Mouse (Mus musculus): ENCODE results near the gene Gm20683. TPM values are rescaled to one million over a fixed set of nuclear protein-coding genes. Genes with fewer than 3 reads are reported as not detected.

Gene Gm20683
- total and polyA plus RNA-seq, 2 experiments from 2014 or later = 1.5 TPM; not detected in 1

DNA sequence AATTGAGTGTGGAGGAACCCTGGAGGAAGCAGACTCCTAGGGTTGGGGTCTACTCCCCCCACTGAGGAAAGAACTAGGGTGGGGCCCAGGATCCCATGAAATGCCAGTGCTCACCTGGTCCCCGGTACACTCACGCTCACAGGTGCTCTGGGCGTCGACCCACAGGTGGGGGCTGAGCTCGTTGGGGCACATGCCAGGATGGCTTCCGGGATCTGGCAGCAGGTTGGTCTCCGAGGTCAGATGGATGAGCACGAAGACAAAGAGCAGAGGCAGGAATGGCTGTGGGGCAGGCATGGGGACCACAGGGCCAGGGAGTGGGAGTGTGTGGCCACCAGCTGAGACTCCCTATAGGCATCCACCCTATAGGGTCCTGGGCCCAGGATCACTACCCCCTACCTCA is 38.2 kb upstream of the Gm20683 start:
- Histone ChIP-seq H3K36me3 (replicated peaks; ENCODE audit: control insufficient read depth, insufficient read depth, low read length) (peaks cover 22% of the 10 kb centered on the region), H3K9ac (replicated peaks; ENCODE audit: low read depth, low read length) (no peak overlapping the region), H3K4me2 (ENCODE audit: low read depth, low read length) (no peak overlapping the region), H3K27ac (ENCODE audit: low read depth) (no peak overlapping the region), H3K4me1 (ENCODE audit: control insufficient read depth, insufficient read depth) (peaks cover 11% of the 10 kb centered on the region; the same call in 1 of the 2 replicates), H3K9me3 (replicated peaks; ENCODE audit: control insufficient read depth, low read length) (no peaks in the 10 kb centered on the region), H3K4me3 (ENCODE audit: low read depth, low read length) (no peak overlapping the region), H3K27me3 (ENCODE audit: control insufficient read depth, insufficient read depth, low read length) (no peaks in the 10 kb centered on the region)
- TF ChIP-seq CTCF (IDR thresholded peaks at IDR 0.05; ENCODE audit: low read depth) = no peak
- TF ChIP-seq EP300 (IDR thresholded peaks at IDR 0.05; ENCODE audit: low read depth) = no peak
- DNase-seq (ENCODE audit: low spot score) (no peak), ATAC-seq (ENCODE audit: insufficient read depth, low read depth) (no peak)
- 86% methylated on average over 8 of the region's 8 CpGs for WGBS

DNA sequence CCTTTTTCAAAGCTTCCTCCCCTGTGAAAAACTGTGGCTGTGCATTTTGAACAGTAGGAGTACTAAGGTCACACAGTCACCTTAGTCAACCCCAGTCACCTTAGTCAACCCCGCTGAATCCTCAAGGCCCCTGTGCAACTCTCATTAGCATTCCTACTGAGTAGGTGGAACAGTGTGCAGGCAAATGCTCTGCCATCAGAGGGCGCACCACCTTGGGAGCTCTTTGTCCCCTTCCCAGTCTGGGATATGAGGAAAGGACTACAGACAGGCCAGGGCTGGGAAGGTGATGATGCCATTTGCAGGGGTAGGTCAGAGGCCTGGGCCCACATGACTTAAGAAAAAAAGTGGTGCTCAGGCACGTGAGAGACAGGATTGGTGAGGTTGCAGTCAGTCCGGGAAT is 37.7 kb upstream of the Gm20683 start:
- Histone ChIP-seq H3K27ac (ENCODE audit: low read depth) (no peak overlapping the region), H3K9ac (replicated peaks; ENCODE audit: low read depth, low read length) (no peak overlapping the region), H3K27me3 (ENCODE audit: control insufficient read depth, insufficient read depth, low read length) (no peaks in the 10 kb centered on the region), H3K36me3 (replicated peaks; ENCODE audit: control insufficient read depth, insufficient read depth, low read length) (peaks cover 18% of the 10 kb centered on the region), H3K9me3 (replicated peaks; ENCODE audit: control insufficient read depth, low read length) (no peaks in the 10 kb centered on the region), H3K4me1 (ENCODE audit: control insufficient read depth, insufficient read depth) (peaks cover 15% of the 10 kb centered on the region; the same call in 1 of the 2 replicates), H3K4me2 (ENCODE audit: low read depth, low read length) (no peak overlapping the region), H3K4me3 (ENCODE audit: low read depth, low read length) (no peak overlapping the region)
- DNase-seq (ENCODE audit: low spot score) (no peak), ATAC-seq (ENCODE audit: insufficient read depth, low read depth) (no peak)
- TF ChIP-seq EP300 (IDR thresholded peaks at IDR 0.05; ENCODE audit: low read depth) = no peak
- TF ChIP-seq CTCF (IDR thresholded peaks at IDR 0.05; ENCODE audit: low read depth) = peak; percentile 27; the same call in 1 of the 2 replicates
- 68% methylated on average over 4 of the region's 4 CpGs for WGBS

- peaks cover 14% of the 10 kb centered on the region for H3K36me3 ChIP-seq (replicated peaks; ENCODE audit: control insufficient read depth, insufficient read depth, low read length)
- no peaks in the 10 kb centered on the region for H3K9me3 ChIP-seq (replicated peaks; ENCODE audit: control insufficient read depth, low read length)
- no peak overlapping the region for H3K4me2 ChIP-seq (ENCODE audit: low read depth, low read length)
- no peak overlapping the region for H3K9ac ChIP-seq (replicated peaks; ENCODE audit: low read depth, low read length)
- H3K27me3 ChIP-seq (ENCODE audit: control insufficient read depth, insufficient read depth, low read length) = no peaks in the 10 kb centered on the region
- peaks cover 18% of the 10 kb centered on the region; the same call in 1 of the 2 replicates for H3K4me1 ChIP-seq (ENCODE audit: control insufficient read depth, insufficient read depth)
- ATAC-seq (ENCODE audit: insufficient read depth, low read depth) (no peak), DNase-seq (ENCODE audit: low spot score) (no peak)
- 94% methylated on average over 19 of the region's 19 CpGs for WGBS
- TF ChIP-seq CTCF (IDR thresholded peaks at IDR 0.05; ENCODE audit: low read depth) = no peak
- no peak for TF ChIP-seq EP300 (IDR thresholded peaks at IDR 0.05; ENCODE audit: low read depth)
- no peak overlapping the region for H3K27ac ChIP-seq (ENCODE audit: low read depth)
- no peak overlapping the region for H3K4me3 ChIP-seq (ENCODE audit: low read depth, low read length)
Measured at GRCm38 (mm10) chr17:25878611-25879180, 37.1 kb upstream of the Gm20683 start.

DNA sequence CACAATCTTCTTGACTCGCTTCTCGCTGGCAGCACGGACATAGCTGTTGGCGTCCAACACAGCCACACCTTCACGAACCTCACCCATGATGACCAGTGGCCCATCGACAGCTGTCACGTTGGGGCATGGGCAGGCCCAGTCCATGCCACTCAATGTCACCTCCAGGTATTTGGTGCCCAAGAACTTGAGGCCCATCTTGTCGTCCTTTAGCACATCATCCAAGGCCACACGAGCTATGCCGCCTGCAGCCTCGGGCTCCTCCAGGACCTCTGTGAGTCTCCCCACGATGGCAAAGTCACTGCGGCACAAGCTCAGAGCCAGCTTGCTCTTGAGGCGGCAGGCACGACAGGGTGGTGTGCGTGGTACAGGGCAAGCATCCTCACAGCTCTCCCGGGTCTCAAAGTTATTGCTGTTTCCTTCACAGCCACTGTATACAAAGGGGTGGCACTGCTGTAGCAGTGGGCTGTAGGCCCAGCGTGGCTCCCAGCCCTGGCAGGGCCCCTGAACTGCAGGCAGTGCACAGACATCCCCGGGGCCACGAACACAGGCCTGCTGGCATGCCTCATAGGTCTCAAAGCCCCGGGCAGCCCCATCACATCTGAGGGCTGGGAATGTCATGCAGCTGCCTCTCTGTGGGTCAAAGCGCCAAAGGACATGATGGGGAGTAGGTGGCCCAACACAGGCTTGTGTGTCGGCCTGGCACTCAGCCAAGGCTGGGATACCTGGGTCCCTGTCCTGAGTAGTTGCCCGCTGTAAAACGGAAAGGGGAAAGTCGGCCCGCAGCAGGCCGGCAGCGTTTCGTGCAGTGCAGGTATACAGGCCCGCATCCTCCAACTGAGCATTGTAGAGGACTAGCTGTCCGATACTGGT is 36.4 kb upstream of the Gm20683 start:
- TF ChIP-seq CTCF (IDR thresholded peaks at IDR 0.05; ENCODE audit: low read depth) (no peak), EP300 (IDR thresholded peaks at IDR 0.05; ENCODE audit: low read depth) (no peak)
- H3K36me3 ChIP-seq (replicated peaks; ENCODE audit: control insufficient read depth, insufficient read depth, low read length) = peaks cover 7% of the 10 kb centered on the region; the same call in 1 of the 2 replicates
- no peak overlapping the region for H3K27ac ChIP-seq (ENCODE audit: low read depth)
- H3K27me3 ChIP-seq (ENCODE audit: control insufficient read depth, insufficient read depth, low read length) = no peaks in the 10 kb centered on the region
- H3K9me3 ChIP-seq (replicated peaks; ENCODE audit: control insufficient read depth, low read length) = no peaks in the 10 kb centered on the region
- no peak overlapping the region for H3K4me3 ChIP-seq (ENCODE audit: low read depth, low read length)
- H3K4me2 ChIP-seq (ENCODE audit: low read depth, low read length) = no peak overlapping the region
- H3K9ac ChIP-seq (replicated peaks; ENCODE audit: low read depth, low read length) = no peak overlapping the region
- DNase-seq (ENCODE audit: low spot score) (no peak), ATAC-seq (ENCODE audit: insufficient read depth, low read depth) (no peak)
- H3K4me1 ChIP-seq (ENCODE audit: control insufficient read depth, insufficient read depth) = peaks cover 18% of the 10 kb centered on the region; the same call in 1 of the 2 replicates
- 90% methylated on average over 32 of the region's 32 CpGs for WGBS

- Histone ChIP-seq H3K4me1 (ENCODE audit: control insufficient read depth, insufficient read depth) (peaks cover 18% of the 10 kb centered on the region; the same call in 1 of the 2 replicates), H3K4me3 (ENCODE audit: low read depth, low read length) (no peak overlapping the region), H3K4me2 (ENCODE audit: low read depth, low read length) (no peak overlapping the region), H3K9me3 (replicated peaks; ENCODE audit: control insufficient read depth, low read length) (no peaks in the 10 kb centered on the region), H3K27ac (ENCODE audit: low read depth) (no peak overlapping the region), H3K36me3 (replicated peaks; ENCODE audit: control insufficient read depth, insufficient read depth, low read length) (0 out of 2 replicates have a peak, but pooled peaks cover 3% of the 10 kb centered on the region), H3K27me3 (ENCODE audit: control insufficient read depth, insufficient read depth, low read length) (no peaks in the 10 kb centered on the region), H3K9ac (replicated peaks; ENCODE audit: low read depth, low read length) (no peak overlapping the region)
- WGBS = 59% methylated on average over 3 of the region's 3 CpGs
- no peak for TF ChIP-seq CTCF (IDR thresholded peaks at IDR 0.05; ENCODE audit: low read depth)
- no peak for TF ChIP-seq EP300 (IDR thresholded peaks at IDR 0.05; ENCODE audit: low read depth)
- no peak for DNase-seq (ENCODE audit: low spot score)
- no peak for ATAC-seq (ENCODE audit: insufficient read depth, low read depth)
Measured at GRCm38 (mm10) chr17:25877025-25877424, 35.5 kb upstream of the Gm20683 start.

All from heart, postnatal 0 days (tissue).